Mouse (Mus musculus) small intestine, adult 2 months (tissue): ENCODE measurements around the gene Pgs1.

Experiments used
- CTCF ChIP-seq: fragments of 200-500 bp; IDR thresholded peaks from 2 replicates; pipeline ENCODE4 v1.5.1; 2012; ENCODE audit warnings: low read depth, mild to moderate bottlenecking, control low read depth, inconsistent platforms, low read length, moderate library complexity, mixed read lengths; ENCODE audit not compliant: insufficient replicate concordance, insufficient read length; ENCODE audit errors: extremely low read depth
- POLR2A ChIP-seq: fragments of 200-500 bp; IDR thresholded peaks from 2 replicates; pipeline ENCODE4 v1.6.1; 2012; ENCODE audit warnings: low read depth, mild to moderate bottlenecking, control low read depth, inconsistent platforms, low read length, moderate library complexity

DNA sequence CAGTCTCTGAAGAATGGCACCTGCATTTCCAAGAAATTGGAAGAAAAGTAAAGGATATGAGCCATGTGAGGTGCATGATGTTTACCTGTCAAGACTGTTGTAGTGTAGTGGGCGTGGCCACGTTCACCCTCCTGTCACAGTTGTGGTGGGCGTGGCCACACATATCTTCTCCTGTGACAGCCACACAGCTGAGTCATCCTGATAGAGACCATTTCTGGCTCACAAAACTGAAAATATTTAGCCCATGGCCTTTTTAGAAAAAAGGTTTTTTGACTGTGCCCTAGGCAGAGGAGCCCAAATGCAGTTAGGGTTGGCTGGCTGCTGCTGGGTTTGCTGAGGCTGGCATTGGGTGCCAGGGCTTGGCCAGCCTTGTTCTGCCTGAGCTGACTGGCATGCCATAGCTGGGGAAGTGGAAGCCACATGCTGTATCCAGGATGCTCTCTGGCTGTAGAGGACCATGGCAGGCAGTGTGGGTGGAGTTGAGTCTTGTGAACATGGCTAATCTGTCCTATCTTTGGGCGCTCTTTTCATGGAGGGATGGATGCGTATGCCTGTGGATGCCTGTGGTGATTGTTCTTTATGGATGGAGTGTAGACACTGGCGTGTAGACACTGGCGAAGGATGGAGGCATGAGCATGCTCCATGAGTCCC lies 14.6 kb downstream of the Pgs1 start:
- TF ChIP-seq CTCF (no peak), POLR2A (no peak)
